18 mouse cellular contexts compared by ENCODE assay signal in genomic region chr19:43944566-43944965, GRCm38 (mm10). TPM values are rescaled to one million over a fixed set of nuclear protein-coding genes. Genes with fewer than 3 reads are reported as not detected.
DNase-seq lines count a peak whose midpoint lies in the region.
"Had no signal": no experiment of that assay in that cellular context is flagged by ENCODE, and none has a peak within 500 bp of the region (broad histone marks: within the 10 kb centered on the region; RNA-seq: fewer than 3 reads in every experiment).

No protein-coding gene starts in this region.

- DNase-seq in retina, adult 2 months (ENCODE audit: low read depth, low spot score) = peak; percentile 81
- DNase-seq in retina, embryonic 14.5 days (ENCODE audit: low spot score) = no peak
- peak; percentile 77 for DNase-seq in retina, postnatal 1 day
- peak; percentile 70 for DNase-seq in retina, postnatal 7 days (ENCODE audit: low read depth, low spot score)
- no peak for DNase-seq in urinary bladder, postnatal 36 days (ENCODE audit: low spot score in 2 of 2)
- no peak for DNase-seq in frontal cortex, adult 2 months (ENCODE audit: extremely low spot score in 1 of 2, low spot score in 1 of 2)
- DNase-seq: adrenal gland, adult 2 months; adrenal gland, adult 8-10 months; adrenal gland, postnatal 10 days; adrenal gland, postnatal 14 days; adrenal gland, postnatal 25 days; adrenal gland, postnatal 36 days; B cell, adult 2 months; cerebellum, adult 11 months; cerebellum, adult 11-12 months; cerebellum, adult 18-20 months had no signal

RNA-seq across cellular contexts. Expression of gene Dnmbp, which starts 4.6 kb away (rescaled TPM):
- polyA plus RNA-seq in frontal cortex, adult 2 months (2012; rRNA removed) = 10.8 and 11.4 TPM in 2 replicates

RNA-seq across cellular contexts. Expression of gene Cpn1, which starts 41.8 kb away (rescaled TPM):
- 0.13 and 0.14 TPM in 2 replicates for polyA plus RNA-seq in frontal cortex, adult 2 months (2012; rRNA removed)
- polyA plus RNA-seq: adrenal gland, adult 2 months; CD4-positive, CD25-positive, alpha-beta regulatory T cell, adult 4 months; G1E had no signal

Comparison
In these comparisons a context has a peak if more than half of its experiments do, and no peak if none do; other contexts are left out.
1. DNase-seq: peak in retina, adult 2 months (single experiment), retina, postnatal 1 day (single experiment) and retina, postnatal 7 days (single experiment); none in retina, embryonic 14.5 days (single experiment), urinary bladder, postnatal 36 days (0 of 2) and frontal cortex, adult 2 months (0 of 2).